Mouse (Mus musculus): ENCODE results near the gene Gm12216. TPM values are rescaled to one million over a fixed set of nuclear protein-coding genes. Genes with fewer than 3 reads are reported as not detected.

The Gm12216 gene
- polyA plus RNA-seq, 1 experiment from 2014 or later = not detected

- H3K9ac ChIP-seq = no peak overlapping the region
- no peak overlapping the region for H3K4me2 ChIP-seq (replicated peaks)
- ATAC-seq (ENCODE audit: low FRiP score) = no peak
- no peaks in the 10 kb centered on the region for H3K36me3 ChIP-seq
- H3K27ac ChIP-seq = no peak overlapping the region
- 65% methylated on average over 8 of the region's 8 CpGs for WGBS
- H3K27me3 ChIP-seq = no peaks in the 10 kb centered on the region
- H3K9me3 ChIP-seq (replicated peaks) = no peaks in the 10 kb centered on the region
- H3K4me1 ChIP-seq = no peaks in the 10 kb centered on the region
- no peak overlapping the region for H3K4me3 ChIP-seq
Measured at GRCm38 (mm10) chr11:53839663-53840642, 19.1 kb downstream of the Gm12216 start.

GRCm38 (mm10) chr11:53839147-53839546 is 19.9 kb downstream of the Gm12216 start:
- Histone ChIP-seq H3K27me3 (no peaks in the 10 kb centered on the region), H3K36me3 (no peaks in the 10 kb centered on the region), H3K4me3 (no peak overlapping the region), H3K9ac (no peak overlapping the region), H3K27ac (no peak overlapping the region), H3K4me1 (no peaks in the 10 kb centered on the region), H3K4me2 (replicated peaks) (no peak overlapping the region), H3K9me3 (replicated peaks) (no peaks in the 10 kb centered on the region)
- WGBS = 74% methylated on average over 6 of the region's 6 CpGs
- no peak for ATAC-seq (ENCODE audit: low FRiP score)

- Histone ChIP-seq H3K9me3 (replicated peaks) (no peaks in the 10 kb centered on the region), H3K27me3 (no peaks in the 10 kb centered on the region), H3K4me1 (no peaks in the 10 kb centered on the region), H3K9ac (no peak overlapping the region), H3K4me2 (replicated peaks) (no peak overlapping the region), H3K36me3 (no peaks in the 10 kb centered on the region), H3K4me3 (no peak overlapping the region), H3K27ac (no peak overlapping the region)
- no peak for ATAC-seq (ENCODE audit: low FRiP score)
- 89% methylated on average over 5 of the region's 5 CpGs for WGBS
Measured at GRCm38 (mm10) chr11:53837731-53838130, 21.3 kb downstream of the Gm12216 start.

GRCm38 (mm10) chr11:53835379-53836010 is 23.6 kb downstream of the Gm12216 start:
- H3K4me1 ChIP-seq = no peaks in the 10 kb centered on the region
- WGBS = 89% methylated on average over 4 of the region's 4 CpGs
- H3K27ac ChIP-seq = no peak overlapping the region
- H3K9me3 ChIP-seq (replicated peaks) = no peaks in the 10 kb centered on the region
- ATAC-seq (ENCODE audit: low FRiP score) = no peak
- H3K4me2 ChIP-seq (replicated peaks) = no peak overlapping the region
- no peaks in the 10 kb centered on the region for H3K27me3 ChIP-seq
- H3K9ac ChIP-seq = no peak overlapping the region
- H3K36me3 ChIP-seq = no peaks in the 10 kb centered on the region
- no peak overlapping the region for H3K4me3 ChIP-seq

GRCm38 (mm10) chr11:53825409-53825808 is 33.6 kb downstream of the Gm12216 start:
- H3K9me3 ChIP-seq (replicated peaks) = no peaks in the 10 kb centered on the region
- WGBS = 88% methylated on average over 4 of the region's 4 CpGs
- no peak overlapping the region for H3K4me3 ChIP-seq
- no peak overlapping the region for H3K27ac ChIP-seq
- H3K4me2 ChIP-seq (replicated peaks) = no peak overlapping the region
- no peaks in the 10 kb centered on the region for H3K27me3 ChIP-seq
- ATAC-seq (ENCODE audit: low FRiP score) = no peak
- H3K36me3 ChIP-seq = no peaks in the 10 kb centered on the region
- no peaks in the 10 kb centered on the region for H3K4me1 ChIP-seq
- H3K9ac ChIP-seq = no peak overlapping the region

- WGBS = 92% methylated on average over 3 of the region's 3 CpGs
Measured at GRCm38 (mm10) chr11:53821945-53822338, 37.1 kb downstream of the Gm12216 start.

GRCm38 (mm10) chr11:53821230-53821944 is 37.7 kb downstream of the Gm12216 start:
- ATAC-seq (ENCODE audit: low FRiP score) = no peak
- WGBS = 81% methylated on average over 11 of the region's 11 CpGs

More at GRCm38 (mm10) chr11:53821945-53822338, 37.1 kb downstream of the Gm12216 start:
- Histone ChIP-seq H3K4me3 (no peak overlapping the region), H3K27ac (no peak overlapping the region), H3K9ac (no peak overlapping the region), H3K4me2 (replicated peaks) (no peak overlapping the region), H3K36me3 (no peaks in the 10 kb centered on the region), H3K9me3 (replicated peaks) (no peaks in the 10 kb centered on the region), H3K4me1 (no peaks in the 10 kb centered on the region), H3K27me3 (no peaks in the 10 kb centered on the region)
- ATAC-seq (ENCODE audit: low FRiP score) = no peak

GRCm38 (mm10) chr11:53820516-53821170 is 38.4 kb downstream of the Gm12216 start:
- H3K9me3 ChIP-seq (replicated peaks) = no peaks in the 10 kb centered on the region
- H3K9ac ChIP-seq = no peak overlapping the region
- no peak overlapping the region for H3K4me3 ChIP-seq
- WGBS = 90% methylated on average over 13 of the region's 13 CpGs
- no peak for ATAC-seq (ENCODE audit: low FRiP score)
- no peaks in the 10 kb centered on the region for H3K27me3 ChIP-seq
- H3K27ac ChIP-seq = no peak overlapping the region
- H3K36me3 ChIP-seq = no peaks in the 10 kb centered on the region
- H3K4me2 ChIP-seq (replicated peaks) = no peak overlapping the region
- H3K4me1 ChIP-seq = no peaks in the 10 kb centered on the region

More at GRCm38 (mm10) chr11:53821230-53821944, 37.7 kb downstream of the Gm12216 start:
- H3K36me3 ChIP-seq = no peaks in the 10 kb centered on the region
- no peaks in the 10 kb centered on the region for H3K4me1 ChIP-seq
- H3K9ac ChIP-seq = no peak overlapping the region
- H3K27me3 ChIP-seq = no peaks in the 10 kb centered on the region
- no peak overlapping the region for H3K4me3 ChIP-seq
- no peaks in the 10 kb centered on the region for H3K9me3 ChIP-seq (replicated peaks)
- H3K27ac ChIP-seq = no peak overlapping the region
- no peak overlapping the region for H3K4me2 ChIP-seq (replicated peaks)

- 90% methylated on average over 6 of the region's 6 CpGs for WGBS
- H3K4me2 ChIP-seq (replicated peaks) = no peak overlapping the region
- no peak overlapping the region for H3K27ac ChIP-seq
- no peaks in the 10 kb centered on the region for H3K4me1 ChIP-seq
- no peaks in the 10 kb centered on the region for H3K36me3 ChIP-seq
- H3K4me3 ChIP-seq = no peak overlapping the region
- H3K27me3 ChIP-seq = no peaks in the 10 kb centered on the region
- no peak overlapping the region for H3K9ac ChIP-seq
- no peaks in the 10 kb centered on the region for H3K9me3 ChIP-seq (replicated peaks)
- ATAC-seq (ENCODE audit: low FRiP score) = no peak
Measured at GRCm38 (mm10) chr11:53819511-53819910, 39.5 kb downstream of the Gm12216 start.

GRCm38 (mm10) chr11:53818794-53819193 is 40.3 kb downstream of the Gm12216 start:
- WGBS = 60% methylated on average over 6 of the region's 6 CpGs
- Histone ChIP-seq H3K36me3 (no peaks in the 10 kb centered on the region), H3K27me3 (no peaks in the 10 kb centered on the region), H3K9ac (no peak overlapping the region), H3K4me1 (no peaks in the 10 kb centered on the region), H3K4me2 (replicated peaks) (no peak overlapping the region), H3K27ac (no peak overlapping the region), H3K9me3 (replicated peaks) (no peaks in the 10 kb centered on the region), H3K4me3 (no peak overlapping the region)
- no peak for ATAC-seq (ENCODE audit: low FRiP score)

GRCm38 (mm10) chr11:53816841-53817375 is 42.1 kb downstream of the Gm12216 start:
- H3K9ac ChIP-seq = no peak overlapping the region
- H3K4me1 ChIP-seq = no peaks in the 10 kb centered on the region
- WGBS = 92% methylated on average over 5 of the region's 5 CpGs
- H3K9me3 ChIP-seq (replicated peaks) = no peaks in the 10 kb centered on the region
- no peak overlapping the region for H3K4me2 ChIP-seq (replicated peaks)
- H3K27ac ChIP-seq = no peak overlapping the region
- no peaks in the 10 kb centered on the region for H3K36me3 ChIP-seq
- H3K4me3 ChIP-seq = no peak overlapping the region
- ATAC-seq (ENCODE audit: low FRiP score) = no peak
- no peaks in the 10 kb centered on the region for H3K27me3 ChIP-seq

All from hindbrain, embryonic 12.5 days (tissue).